In genomic region chr9:120933587-120933885, GRCm38 (mm10) we compare ENCODE assay signal across 8 mouse cellular contexts. TPM values are rescaled to one million over a fixed set of nuclear protein-coding genes. Genes with fewer than 3 reads are reported as not detected.
DNase-seq lines count a peak whose midpoint lies in the region; ATAC-seq and TF ChIP-seq lines count a peak whose summit lies in the region.

No protein-coding gene starts in this region.

- no peak for DNase-seq in kidney, adult 11 months
- DNase-seq in embryonic facial prominence, embryonic 10.5 days (ENCODE audit: low spot score) = no peak
- no peak for DNase-seq in hindbrain, postnatal 0 days (ENCODE audit: low spot score)
- no peak for DNase-seq in midbrain, embryonic 14.5 days
- DNase-seq in cerebellum, postnatal 36 days = no peak
- no peak for DNase-seq in right cerebral cortex, adult 2 months (ENCODE audit: low spot score in 2 of 2)
- DNase-seq in urinary bladder, postnatal 25 days (ENCODE audit: low spot score) = no peak

- no peaks in the 10 kb centered on the region for H3K9me3 ChIP-seq in kidney, embryonic 16.5 days (ENCODE audit: low read length)
- no peaks in the 10 kb centered on the region for H3K9me3 ChIP-seq in embryonic facial prominence, embryonic 10.5 days
- no peaks in the 10 kb centered on the region for H3K9me3 ChIP-seq in hindbrain, postnatal 0 days (ENCODE audit: low read length)
- H3K9me3 ChIP-seq in midbrain, embryonic 14.5 days (ENCODE audit: control insufficient read depth, low read length) = no peaks in the 10 kb centered on the region

- no peaks in the 10 kb centered on the region for H3K27me3 ChIP-seq in kidney, embryonic 16.5 days (ENCODE audit: insufficient read depth, low read length)
- no peaks in the 10 kb centered on the region for H3K27me3 ChIP-seq in embryonic facial prominence, embryonic 10.5 days (replicated peaks; ENCODE audit: low read depth, poor library complexity, severe bottlenecking)
- no peaks in the 10 kb centered on the region for H3K27me3 ChIP-seq in hindbrain, postnatal 0 days (ENCODE audit: insufficient read depth, low read length)
- H3K27me3 ChIP-seq in midbrain, embryonic 14.5 days (ENCODE audit: control insufficient read depth, insufficient read depth, low read length) = no peaks in the 10 kb centered on the region

- H3K4me2 ChIP-seq in kidney, embryonic 16.5 days (replicated peaks; ENCODE audit: low read depth, low read length) = 0 out of 2 replicates have a peak overlapping the region, but pooled peaks have one; percentile 90
- peak overlapping the region; percentile 65 for H3K4me2 ChIP-seq in hindbrain, postnatal 0 days (ENCODE audit: low read depth, low read length)
- peak overlapping the region; percentile 70 for H3K4me2 ChIP-seq in midbrain, embryonic 14.5 days (ENCODE audit: low read length)

- peak overlapping the region; percentile 96 for H3K4me3 ChIP-seq in kidney, embryonic 16.5 days (ENCODE audit: low read length)
- peak overlapping the region; percentile 93 for H3K4me3 ChIP-seq in embryonic facial prominence, embryonic 10.5 days
- H3K4me3 ChIP-seq in hindbrain, postnatal 0 days (ENCODE audit: low read length) = peak overlapping the region; percentile 86
- H3K4me3 ChIP-seq in midbrain, embryonic 14.5 days (replicated peaks; ENCODE audit: low read depth, low read length) = peak overlapping the region; percentile 83

- H3K4me1 ChIP-seq in kidney, embryonic 16.5 days (ENCODE audit: insufficient read depth, low read length) = peaks cover 35% of the 10 kb centered on the region
- H3K4me1 ChIP-seq in embryonic facial prominence, embryonic 10.5 days = peaks cover 49% of the 10 kb centered on the region
- H3K4me1 ChIP-seq in hindbrain, postnatal 0 days (ENCODE audit: insufficient read depth, low read length) = peaks cover 26% of the 10 kb centered on the region
- peaks cover 50% of the 10 kb centered on the region for H3K4me1 ChIP-seq in midbrain, embryonic 14.5 days (ENCODE audit: control insufficient read depth, insufficient read depth, low read length)

- ATAC-seq in kidney, embryonic 16.5 days (ENCODE audit: low FRiP score, low TSS enrichment) = no peak
- no peak for ATAC-seq in hindbrain, postnatal 0 days
- ATAC-seq in midbrain, embryonic 14.5 days (ENCODE audit: low FRiP score, low TSS enrichment) = no peak

- WGBS in kidney, embryonic 16.5 days = 0% methylated on average over 14 of the region's 58 CpGs
- WGBS in embryonic facial prominence, embryonic 10.5 days = 3% methylated on average over 56 of the region's 58 CpGs
- under 1% methylated on average over 48 of the region's 58 CpGs for WGBS in hindbrain, postnatal 0 days
- WGBS in midbrain, embryonic 14.5 days = 2% methylated on average over 12 of the region's 58 CpGs

- no peaks in the 10 kb centered on the region for H3K36me3 ChIP-seq in kidney, embryonic 16.5 days (ENCODE audit: insufficient read depth, low read length)
- H3K36me3 ChIP-seq in embryonic facial prominence, embryonic 10.5 days (replicated peaks) = peaks cover 15% of the 10 kb centered on the region
- H3K36me3 ChIP-seq in hindbrain, postnatal 0 days (ENCODE audit: insufficient read depth, low read length) = no peaks in the 10 kb centered on the region
- no peaks in the 10 kb centered on the region for H3K36me3 ChIP-seq in midbrain, embryonic 14.5 days (ENCODE audit: control insufficient read depth, insufficient read depth, low read length)

- H3K27ac ChIP-seq in kidney, embryonic 16.5 days (ENCODE audit: low read length) = peak overlapping the region; percentile 96
- peak overlapping the region; percentile 97 for H3K27ac ChIP-seq in embryonic facial prominence, embryonic 10.5 days (replicated peaks)
- H3K27ac ChIP-seq in hindbrain, postnatal 0 days = peak overlapping the region; percentile 95
- H3K27ac ChIP-seq in midbrain, embryonic 14.5 days (replicated peaks; ENCODE audit: low read depth, low read length) = peak overlapping the region; percentile 94

- peak overlapping the region; percentile 98 for H3K9ac ChIP-seq in kidney, embryonic 16.5 days (replicated peaks; ENCODE audit: low read length)
- peak overlapping the region; percentile 91 for H3K9ac ChIP-seq in hindbrain, postnatal 0 days (replicated peaks; ENCODE audit: low read length)
- peak overlapping the region; percentile 85 for H3K9ac ChIP-seq in midbrain, embryonic 14.5 days (replicated peaks; ENCODE audit: low read length)

- no peak for TF ChIP-seq CTCF in hindbrain, postnatal 0 days (IDR thresholded peaks at IDR 0.05; ENCODE audit: low read depth)

RNA-seq across cellular contexts. Expression of gene Ctnnb1, which starts 4.5 kb away (rescaled TPM):
- 639 and 663 TPM in 2 replicates for polyA plus RNA-seq in kidney, embryonic 16.5 days (2015; fragmentation: Nextera tagmentation; extraction: Ambion mirVana)
- 584 and 637 TPM in 2 replicates for polyA plus RNA-seq in embryonic facial prominence, embryonic 10.5 days (2016; fragmentation: Nextera tagmentation; extraction: Ambion mirVana)
- total RNA-seq in hindbrain, postnatal 0 days (2014; rRNA removed) = 861 and 986 TPM in 2 replicates
- 287 and 288 TPM in 2 replicates for polyA plus RNA-seq in hindbrain, postnatal 0 days (2015; fragmentation: Nextera tagmentation; extraction: Ambion mirVana)
- polyA plus RNA-seq in midbrain, embryonic 14.5 days (2014; fragmentation: Nextera tagmentation; extraction: Ambion mirVana) = 484 and 702 TPM in 2 replicates
